Mouse (Mus musculus) embryonic fibroblast, embryonic 13.5 days (primary cell): Measurements from ENCODE around the gene Zfp106.

Experiments used
- CTCF ChIP-seq: IDR thresholded peaks from 2 replicates; pipeline ENCODE4 v1.5.1; 2011; ENCODE audit warnings: mild to moderate bottlenecking, control low read depth, low read length, moderate library complexity, borderline replicate concordance; ENCODE audit not compliant: insufficient read depth
- POLR2A ChIP-seq: IDR thresholded peaks from 2 replicates; pipeline ENCODE4 v1.6.1; 2011; ENCODE audit warnings: low read depth, mild to moderate bottlenecking, control low read depth, low read length, moderate library complexity

GRCm38 (mm10) chr2:120514181-120514580 is 49.5 kb downstream of the Zfp106 start:
- TF ChIP-seq CTCF (no peak), POLR2A (no peak)
